Mouse (Mus musculus) liver, adult 2 months (tissue): ENCODE results near the gene Hist2h3b. TPM values are rescaled to one million over a fixed set of nuclear protein-coding genes. Genes with fewer than 3 reads are reported as not detected.
"Not testable (repeated sequence)": the region's sequence is repeated elsewhere in the genome, so short reads cannot be mapped to it uniquely, and the experiment has no call there.

Source experiments
- DNase-seq: peaks from one replicate; pipeline ENCODE4 v3.0.0-alpha.2; 2011; ENCODE audit warnings: low read depth, low spot score; ENCODE audit errors: extremely low read depth
- H3K27ac ChIP-seq: fragments of 200-500 bp; replicated peaks from 2 replicates; pipeline ENCODE4 v1.5.1; 2012; ENCODE audit warnings: low read depth, mild to moderate bottlenecking, control low read depth, inconsistent platforms, low read length; ENCODE audit not compliant: insufficient read depth
- H3K27me3 ChIP-seq: fragments of 200-500 bp; 2 replicates; pipeline ENCODE4 v1.6.1; 2012; ENCODE audit warnings: mild to moderate bottlenecking, moderate library complexity, low read length, inconsistent platforms; ENCODE audit not compliant: control insufficient read depth, insufficient read depth
- H3K36me3 ChIP-seq: fragments of 200-500 bp; 2 replicates; pipeline ENCODE4 v1.6.1; 2012; ENCODE audit warnings: low read length, inconsistent platforms; ENCODE audit not compliant: control insufficient read depth, insufficient read depth
- H3K4me1 ChIP-seq: fragments of 200-500 bp; 2 replicates; pipeline ENCODE4 v1.6.1; 2011; ENCODE audit warnings: low read length; ENCODE audit not compliant: control insufficient read depth, insufficient read depth
- H3K4me3 ChIP-seq: fragments of 200-500 bp; 2 replicates; pipeline ENCODE4 v1.5.1; 2011; ENCODE audit warnings: low read depth, mild to moderate bottlenecking, control low read depth, low read length, moderate library complexity; ENCODE audit not compliant: insufficient read depth
- H3K79me2 ChIP-seq: fragments of 200-500 bp; 2 replicates; pipeline ENCODE4 v1.6.1; 2012; ENCODE audit warnings: inconsistent platforms, mild to moderate bottlenecking, low read length, moderate library complexity; ENCODE audit not compliant: control insufficient read depth, insufficient read depth
- H3K9ac ChIP-seq: fragments of 200-500 bp; 2 replicates; pipeline ENCODE4 v1.6.1; 2012; ENCODE audit warnings: low read depth, mild to moderate bottlenecking, control low read depth, inconsistent platforms, low read length
- CTCF ChIP-seq: fragments of 200-500 bp; IDR thresholded peaks from 2 replicates; pipeline ENCODE4 v1.5.1; 2011; ENCODE audit warnings: low read depth, low read length, control low read depth
- POLR2A ChIP-seq: fragments of 200-500 bp; IDR thresholded peaks from 2 replicates; pipeline ENCODE4 v1.6.1; 2011; ENCODE audit warnings: low read length, control low read depth; ENCODE audit not compliant: insufficient read depth; ENCODE audit errors: extremely low read depth
- WGBS: fragments of 180-500 bp; shearing (Covaris S2); methylation state at CpG from one replicate; pipeline ENCODE4 v1.1.7; 2018; 5-methylcytosine and 5-hydroxymethylcytosine counted together
- polyA plus RNA-seq: library from polyadenylated mRNA; depleted of rRNA; stranded (reverse); fragments of >200 nt; gene quantifications from 2 replicates; pipeline ENCODE4 v1.2.3, GENCODE M21; 2012
- total RNA-seq: library from RNA; depleted of rRNA; stranded (reverse); fragments of >200 nt; gene quantifications from 2 replicates; pipeline ENCODE4 v1.2.3, GENCODE M21; 2014

Gene Hist2h3b
- total and polyA plus RNA-seq, 2 experiments, result 5.8 to 29.2 TPM

DNA sequence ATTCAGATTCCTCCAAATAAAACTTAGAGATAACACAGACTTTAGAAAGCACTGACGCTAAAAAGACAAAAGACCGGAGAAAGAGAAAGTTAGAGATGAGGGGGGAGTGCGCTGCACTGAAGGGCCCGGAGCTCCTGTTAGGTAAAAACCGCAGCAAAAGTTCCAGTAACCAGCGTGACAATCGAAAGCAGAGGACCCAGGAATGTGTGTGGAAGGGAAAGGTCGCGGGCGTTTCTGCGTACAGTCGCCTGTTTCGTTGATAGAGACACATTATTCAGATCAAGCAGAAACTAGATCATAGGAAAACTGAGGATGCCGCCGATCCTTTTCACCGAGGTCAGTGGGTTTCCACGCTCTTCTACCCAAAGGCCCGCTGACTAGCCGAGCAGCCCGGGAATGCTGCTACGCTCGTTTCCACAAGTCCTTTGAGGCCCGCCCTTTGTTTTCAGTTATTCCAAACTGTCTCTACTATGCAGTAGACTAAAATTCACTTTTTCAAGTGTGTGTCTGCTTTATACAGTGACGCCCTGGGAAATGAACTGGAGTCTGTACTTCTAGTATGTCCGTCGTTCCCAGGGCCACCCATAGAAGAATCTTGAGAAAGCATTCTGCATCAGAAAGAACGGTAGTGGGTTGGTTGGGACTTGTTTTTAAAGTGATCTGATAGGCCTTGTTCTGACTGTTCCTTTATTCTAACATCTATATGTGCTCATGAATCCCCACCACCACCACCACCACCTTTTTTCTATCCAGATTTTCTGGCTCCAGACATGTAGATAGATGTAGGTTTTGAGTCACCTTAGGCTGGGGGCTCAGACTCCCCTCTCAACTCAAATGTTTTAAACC is 4.7 kb upstream of the Hist2h3b start:
- peak overlapping the region; percentile 92 for H3K27ac ChIP-seq
- H3K9ac ChIP-seq, result peak overlapping the region; percentile 67
- H3K4me1 ChIP-seq, result peaks cover 12% of the 10 kb centered on the region; the same call in 1 of the 2 replicates
- H3K79me2 ChIP-seq, result no peaks in the 10 kb centered on the region
- no peaks in the 10 kb centered on the region for H3K27me3 ChIP-seq
- 2% methylated on average over 27 of the region's 27 CpGs for WGBS
- TF ChIP-seq CTCF, result no peak
- TF ChIP-seq POLR2A, result no peak
- no peaks in the 10 kb centered on the region for H3K36me3 ChIP-seq
- no peak for DNase-seq
- H3K4me3 ChIP-seq, result peak overlapping the region; percentile 38

DNA sequence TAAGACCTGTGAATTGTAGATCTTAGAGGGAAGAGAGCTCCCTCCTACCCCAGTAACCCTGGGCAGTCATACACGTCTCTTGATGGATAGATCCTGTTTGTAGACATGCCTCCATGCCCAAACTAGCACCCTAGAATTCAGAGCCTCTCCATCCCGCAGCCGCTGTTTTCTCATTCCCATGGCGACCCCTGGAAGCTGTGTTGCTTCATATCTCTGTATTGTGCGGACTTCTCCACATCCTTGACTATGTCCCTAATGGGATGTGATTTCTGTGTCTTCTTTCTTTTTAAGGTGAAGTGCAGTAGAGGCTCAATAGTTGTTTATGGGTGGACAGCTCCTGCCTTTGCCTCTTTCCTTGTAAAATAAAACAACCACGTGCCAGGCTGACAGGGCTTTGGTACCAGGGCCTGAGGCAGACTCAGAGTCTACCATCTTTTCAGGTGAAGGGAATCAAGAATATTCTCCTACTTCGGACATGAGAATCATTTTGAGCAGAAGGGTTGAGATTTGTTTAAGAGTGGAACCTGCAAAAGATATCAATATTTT is 4.0 kb upstream of the Hist2h3b start:
- Histone ChIP-seq H3K27me3 (no peaks in the 10 kb centered on the region), H3K79me2 (no peaks in the 10 kb centered on the region), H3K4me3 (no peak overlapping the region), H3K4me1 (peaks cover 12% of the 10 kb centered on the region; the same call in 1 of the 2 replicates), H3K36me3 (no peaks in the 10 kb centered on the region), H3K27ac (peak overlapping the region; percentile 92), H3K9ac (no peak overlapping the region)
- TF ChIP-seq CTCF (no peak), POLR2A (no peak)
- WGBS, result 67% methylated on average over 7 of the region's 7 CpGs
- DNase-seq, result no peak

DNA sequence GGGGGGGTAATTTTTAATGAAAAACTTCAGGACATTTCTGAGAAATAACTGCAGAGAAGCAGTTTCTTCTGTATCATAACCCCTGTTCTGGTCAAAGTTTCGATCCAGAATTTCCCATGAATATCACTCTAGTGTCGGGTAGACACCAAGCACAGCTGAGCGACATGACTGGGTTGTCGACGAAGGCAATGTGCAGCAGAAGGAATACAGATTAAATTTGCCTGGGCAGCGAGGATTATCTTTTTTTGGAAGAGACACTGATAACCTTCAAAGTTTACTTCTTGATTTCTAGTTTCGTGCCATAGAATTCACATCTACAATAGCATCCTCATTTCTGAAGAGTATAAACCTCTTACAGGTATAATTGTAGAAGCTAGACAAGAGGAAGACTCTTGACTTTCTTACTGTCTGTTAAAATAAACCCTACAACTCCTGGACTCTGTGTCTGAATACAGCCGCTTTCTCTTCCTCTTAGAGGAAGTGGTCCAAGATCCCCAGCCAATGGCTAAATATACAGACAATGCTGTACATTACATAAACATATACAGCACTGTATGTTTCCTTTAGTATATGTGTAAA is 2.2 kb upstream of the Hist2h3b start:
- Histone ChIP-seq H3K79me2 (no peaks in the 10 kb centered on the region), H3K9ac (no peak overlapping the region)
- no peak for DNase-seq

DNA sequence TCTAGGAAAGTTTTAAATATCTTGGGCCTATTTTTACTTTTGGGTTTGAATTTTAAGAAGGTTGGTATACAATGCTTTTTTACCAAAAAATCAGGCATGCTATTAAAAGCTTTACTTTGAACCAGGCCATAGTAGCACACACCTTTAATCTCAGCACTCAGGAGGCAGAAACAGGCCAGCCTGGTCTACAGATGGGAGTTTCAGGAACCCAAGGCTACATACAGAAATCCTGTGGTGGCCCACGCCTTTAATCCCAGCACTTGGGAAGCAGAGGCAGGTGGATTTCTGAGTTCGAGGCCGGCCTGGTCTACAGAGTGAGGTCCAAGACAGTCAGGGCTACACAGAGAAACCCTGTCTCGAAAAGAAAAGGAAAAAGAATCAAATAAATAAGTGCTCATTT is 913 bp upstream of the Hist2h3b start:
- peaks cover 8% of the 10 kb centered on the region; the same call in 1 of the 2 replicates for H3K4me1 ChIP-seq
- H3K9ac ChIP-seq, result no peak overlapping the region
- H3K27me3 ChIP-seq, result no peaks in the 10 kb centered on the region
- no peak for DNase-seq
- H3K36me3 ChIP-seq, result no peaks in the 10 kb centered on the region
- H3K4me3 ChIP-seq, result no peak overlapping the region
- H3K27ac ChIP-seq, result no peak overlapping the region
- TF ChIP-seq POLR2A, result no peak
- no peak for TF ChIP-seq CTCF
- no peaks in the 10 kb centered on the region for H3K79me2 ChIP-seq
- WGBS, result 85% methylated on average over 4 of the region's 4 CpGs

More for the DNA sequence above, 2.2 kb upstream of the Hist2h3b start:
- H3K4me3 ChIP-seq, result no peak overlapping the region
- H3K27ac ChIP-seq, result no peak overlapping the region
- H3K36me3 ChIP-seq, result no peaks in the 10 kb centered on the region
- peaks cover 12% of the 10 kb centered on the region; the same call in 1 of the 2 replicates for H3K4me1 ChIP-seq
- 92% methylated on average over 8 of the region's 8 CpGs for WGBS
- no peaks in the 10 kb centered on the region for H3K27me3 ChIP-seq
- TF ChIP-seq CTCF (no peak), POLR2A (no peak)

DNA sequence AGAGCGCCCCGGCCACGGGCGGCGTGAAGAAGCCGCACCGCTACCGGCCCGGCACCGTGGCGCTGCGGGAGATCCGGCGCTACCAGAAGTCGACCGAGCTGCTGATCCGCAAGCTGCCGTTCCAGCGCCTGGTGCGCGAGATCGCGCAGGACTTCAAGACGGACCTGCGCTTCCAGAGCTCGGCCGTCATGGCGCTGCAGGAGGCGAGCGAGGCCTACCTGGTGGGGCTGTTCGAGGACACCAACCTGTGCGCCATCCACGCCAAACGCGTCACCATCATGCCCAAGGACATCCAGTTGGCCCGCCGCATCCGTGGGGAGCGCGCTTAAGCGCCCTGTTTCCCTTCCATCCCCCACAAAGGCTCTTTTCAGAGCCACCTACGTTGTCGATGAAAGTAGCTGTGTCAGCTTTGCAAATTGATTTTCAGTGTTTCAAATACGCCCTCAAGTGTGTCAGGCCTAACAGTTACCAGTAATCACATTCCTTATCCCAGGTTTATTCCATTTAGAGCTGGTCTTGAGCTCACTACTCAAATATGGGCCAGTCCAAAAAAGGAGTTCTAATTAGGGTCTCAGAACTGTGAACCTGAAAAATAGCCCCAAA is 423 bp downstream of the Hist2h3b start:
- Histone ChIP-seq H3K27ac (peak overlapping the region; percentile 84), H3K9ac (peak overlapping the region; percentile 59), H3K4me3 (peak overlapping the region; percentile 64)
- not testable (repeated sequence) for DNase-seq, H3K27me3 ChIP-seq, H3K4me1 ChIP-seq, H3K79me2 ChIP-seq, H3K36me3 ChIP-seq
- TF ChIP-seq POLR2A, result 0 out of 2 replicates have a peak, but pooled peaks have one; percentile 4
- 0% methylated on average over 15 of the region's 44 CpGs for WGBS
